Mouse (Mus musculus) adrenal gland (tissue): Measurements from ENCODE around the gene Akap8.

Source experiments
- intact Hi-C: fragments of 180-260 bp; cut with DNase I; formaldehyde crosslinking; loops from one replicate; pipeline ENCODE4 v1.15.1; 2025

Gene Akap8

DNA sequence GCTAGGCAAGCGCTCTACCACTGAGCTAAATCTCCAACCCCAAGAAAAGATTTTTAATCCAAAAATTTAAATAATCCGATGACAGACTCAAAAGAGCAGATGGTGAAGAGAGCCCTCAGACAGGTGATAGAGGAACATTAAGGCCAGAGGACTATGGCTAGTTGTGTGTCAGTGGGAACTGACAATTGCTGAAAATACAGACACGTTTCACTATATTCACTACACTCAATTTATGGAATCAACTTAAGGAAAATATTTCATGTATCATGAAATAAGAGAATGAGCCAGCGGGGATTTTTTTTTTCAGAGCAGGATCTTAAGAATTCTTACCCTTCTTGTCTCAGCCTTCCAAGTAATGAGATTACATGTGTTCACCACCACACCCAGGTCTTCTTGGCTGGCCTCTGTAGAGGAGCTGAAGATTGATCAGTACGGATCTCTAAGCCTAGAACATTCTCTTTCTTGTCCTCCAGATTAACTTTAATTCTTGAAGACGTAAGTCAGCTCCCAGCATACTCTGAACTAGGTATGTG is 35.8 kb downstream of the Akap8 start:
- intact Hi-C loops: no loop called here

DNA sequence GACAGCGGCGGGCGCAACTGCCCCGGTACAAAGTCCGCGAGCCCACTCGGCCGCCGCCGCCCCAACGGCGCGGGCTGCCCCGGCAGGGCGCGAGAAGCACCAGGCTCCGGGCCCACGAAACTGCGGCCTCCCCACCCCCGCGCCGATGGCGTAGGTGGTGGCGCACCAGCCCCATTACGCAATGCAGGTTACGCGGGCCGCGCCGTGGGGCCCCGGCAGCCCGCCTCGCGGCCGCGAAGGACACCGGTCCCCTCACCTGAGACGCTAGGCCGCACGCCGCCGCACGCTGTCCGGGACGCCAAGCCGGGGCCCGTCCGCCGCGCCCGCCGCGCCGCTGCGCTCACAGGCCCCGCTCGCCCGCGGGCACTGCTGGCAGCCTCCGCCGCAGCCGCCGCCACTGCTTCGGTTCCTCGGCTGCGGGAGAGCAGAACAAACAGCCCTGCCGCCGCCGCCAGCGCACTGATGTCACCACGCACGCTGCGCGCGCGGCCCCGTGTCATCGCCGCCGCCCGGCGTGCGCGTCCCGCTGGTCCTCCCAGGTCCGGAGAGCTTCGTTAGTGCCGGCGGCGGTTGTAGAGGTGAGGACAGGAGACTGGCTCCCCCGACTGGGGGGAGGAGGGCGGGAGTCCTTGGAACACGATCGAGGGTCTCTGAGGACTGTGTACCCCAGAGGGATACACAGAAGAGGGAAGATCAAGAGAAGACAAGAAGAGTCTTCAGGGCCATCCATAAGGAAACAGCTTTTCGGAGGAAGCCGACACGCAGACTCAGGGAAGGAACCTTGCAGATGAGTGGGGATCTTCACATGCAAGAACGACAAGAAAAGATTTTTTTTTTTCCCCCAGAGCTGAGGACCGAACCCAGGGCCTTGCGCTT is 36.5 kb downstream of the Akap8 start, which contains the start of gene Brd4:
Gene Brd4, minus strand, starts transcription at position 461 of the 876 bp plus-strand sequence.
- intact Hi-C loops: no loop called here

DNA sequence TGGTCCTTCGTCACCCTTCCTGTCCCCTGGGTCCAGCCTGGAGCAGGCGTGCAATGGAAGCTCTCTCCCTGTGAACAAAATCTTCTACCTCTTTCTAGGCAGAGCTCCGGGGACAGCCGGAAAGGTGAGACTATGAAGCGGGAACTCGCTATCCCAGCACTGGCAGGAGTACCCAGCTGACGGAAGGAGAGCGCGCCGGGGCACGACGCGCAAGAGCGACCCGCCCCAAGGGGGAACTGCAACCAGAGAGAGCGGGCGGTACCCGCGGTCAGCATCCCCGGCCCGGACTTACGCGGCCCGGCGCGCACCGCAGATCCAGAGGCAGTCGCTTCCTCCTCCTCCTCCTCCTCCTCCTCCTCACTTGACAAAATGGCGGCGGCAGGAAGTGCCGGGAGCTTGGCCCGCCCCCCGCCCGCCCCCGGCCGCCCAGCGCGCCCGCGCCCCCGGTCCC is 37.2 kb downstream of the Akap8 start:
- intact Hi-C loops: no loop called here

DNA sequence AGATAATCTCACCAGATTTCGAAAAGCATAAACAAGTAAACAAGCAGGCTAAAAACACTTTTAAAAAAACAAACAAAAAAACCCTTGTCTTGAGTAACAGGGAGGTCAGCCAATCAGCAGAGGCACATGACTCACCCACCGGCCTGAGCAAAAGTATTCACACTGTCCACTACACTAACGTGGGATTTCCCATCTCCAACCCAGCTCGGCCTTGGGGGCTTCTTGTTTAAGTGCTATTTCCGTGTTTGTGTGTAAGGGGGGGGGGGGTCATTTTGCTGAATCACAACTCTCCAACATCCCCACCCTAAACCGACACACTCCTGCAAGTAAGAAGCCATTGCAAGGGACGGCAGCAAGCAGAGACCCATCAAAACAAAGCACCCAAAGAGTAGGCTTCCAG is 37.7 kb downstream of the Akap8 start:
- intact Hi-C loops: no loop called here

DNA sequence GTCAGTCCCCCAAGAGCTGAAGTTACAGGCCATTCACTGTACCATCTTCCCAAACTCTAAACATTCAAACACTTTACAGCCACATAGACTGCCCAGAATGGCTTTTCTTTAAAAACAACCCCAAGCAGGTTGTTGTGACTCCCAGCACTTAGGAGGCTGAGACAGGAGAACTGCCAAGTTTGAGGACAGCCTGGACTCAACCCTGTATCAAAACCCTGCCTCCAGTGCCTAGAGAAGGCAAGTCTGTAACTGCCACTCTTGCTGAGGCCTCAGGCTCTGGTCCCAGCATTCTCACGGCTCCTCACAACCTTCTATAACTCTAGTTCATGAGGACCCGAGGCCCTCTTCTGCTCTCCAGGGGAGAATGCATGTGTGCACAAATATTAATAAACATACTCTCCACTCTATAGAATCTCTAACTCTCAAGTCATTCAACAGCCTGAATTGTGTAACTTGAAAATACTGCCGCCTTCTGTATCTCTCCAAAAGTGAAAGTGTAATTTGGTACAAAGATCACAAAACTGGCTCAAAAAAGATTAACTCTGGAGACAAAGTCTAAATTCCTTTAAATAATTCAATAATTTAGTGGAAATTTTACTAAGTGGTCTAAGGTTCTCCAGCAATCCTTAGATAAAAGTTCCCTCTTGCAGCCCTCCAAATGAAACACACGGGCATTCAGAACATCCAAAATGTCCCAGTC is 39.3 kb downstream of the Akap8 start:
- intact Hi-C loops: no loop called here

DNA sequence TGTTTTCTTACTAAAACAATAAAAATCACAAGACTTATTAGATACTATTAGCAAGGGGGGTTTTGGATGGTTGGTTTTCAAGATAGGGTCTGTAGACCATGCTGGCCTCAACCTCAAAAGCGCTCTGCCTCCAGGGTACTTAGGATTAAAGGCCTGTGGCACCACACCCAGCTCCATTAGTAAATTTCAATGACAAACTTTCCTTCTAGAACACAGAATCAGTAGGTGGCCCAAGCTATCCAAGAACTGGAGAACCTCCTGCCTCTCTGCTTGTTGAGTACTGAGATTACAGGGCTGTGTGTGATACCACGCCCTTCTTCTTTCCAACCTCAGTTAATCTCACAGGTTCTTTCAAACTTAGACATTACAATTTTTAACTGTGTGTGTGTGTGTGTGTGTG is 39.9 kb downstream of the Akap8 start:
- intact Hi-C loops: no loop called here

DNA sequence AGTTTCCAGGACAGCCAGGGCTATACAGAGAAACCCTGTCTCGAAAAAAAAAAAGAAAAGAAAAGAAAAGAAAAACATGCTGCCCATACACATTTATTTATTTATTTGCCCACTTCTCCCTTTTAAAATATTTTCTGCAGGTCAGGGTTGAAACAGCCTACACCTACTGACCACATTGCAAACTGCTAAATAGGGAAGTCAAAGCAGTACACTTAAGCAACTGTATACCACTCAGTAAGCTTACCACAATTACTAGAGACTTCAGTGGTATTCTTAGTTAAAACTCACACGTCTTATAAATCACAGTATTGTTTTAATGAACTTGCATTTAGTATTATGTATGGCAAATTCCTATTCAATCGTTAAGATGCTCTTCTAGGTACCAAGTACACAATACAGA is 40.5 kb downstream of the Akap8 start:
- intact Hi-C loops: no loop called here

DNA sequence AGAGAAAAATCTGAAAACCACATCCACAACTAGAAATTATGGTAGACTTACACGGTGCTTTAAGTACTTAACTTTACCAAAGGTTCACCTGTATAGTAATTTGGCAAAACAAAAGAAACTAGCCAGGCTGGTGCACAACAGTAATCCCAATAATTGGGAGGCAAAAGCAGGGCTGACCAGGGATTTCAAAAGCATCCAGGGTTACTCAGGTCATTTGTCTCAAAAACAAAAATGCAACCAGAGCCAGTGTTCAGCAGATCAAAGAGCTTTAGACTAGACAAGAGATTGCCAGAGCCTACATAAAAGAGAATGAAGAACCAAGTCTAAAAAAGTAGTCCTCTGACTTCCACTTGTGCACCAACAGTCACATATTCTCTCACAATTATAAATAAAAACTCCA is 43.8 kb downstream of the Akap8 start:
- intact Hi-C loops: no loop called here

DNA sequence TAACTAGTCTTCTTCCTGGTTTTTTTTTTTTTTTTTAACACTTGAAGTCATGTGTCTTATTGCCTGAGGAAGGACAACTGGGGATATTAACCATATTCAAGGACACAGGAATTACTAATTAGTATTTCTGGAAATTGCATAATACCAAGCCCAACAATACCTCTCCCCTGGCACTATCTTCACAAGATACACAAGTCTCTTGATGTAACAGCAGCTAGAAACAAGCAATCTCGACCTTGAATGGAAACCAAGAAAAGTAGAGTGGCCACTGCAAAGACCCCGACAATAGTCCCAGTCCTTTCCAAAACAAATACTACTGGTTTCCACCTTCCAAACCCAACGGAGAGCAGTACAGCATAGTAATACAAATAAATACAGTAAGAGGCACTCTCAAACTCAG is 45.5 kb downstream of the Akap8 start:
- intact Hi-C loops: no loop called here

DNA sequence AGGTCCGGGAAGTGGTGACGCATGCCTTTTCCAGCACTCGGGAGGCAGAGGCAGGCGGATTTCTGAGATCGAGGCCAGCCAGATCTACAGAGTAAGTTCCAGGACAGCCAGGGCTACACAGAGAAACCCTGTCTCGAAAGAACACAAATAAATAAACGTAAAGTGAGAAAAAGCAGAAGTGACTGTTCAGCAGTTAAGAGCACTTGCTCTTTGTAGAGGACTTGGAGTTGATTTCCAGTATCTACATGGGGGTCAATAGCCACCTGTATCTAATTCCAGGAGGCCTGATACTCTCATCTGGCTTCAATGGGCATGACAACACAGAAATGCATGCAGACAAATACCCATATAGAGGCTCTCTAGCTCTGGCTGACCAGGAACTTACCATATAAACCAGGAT is 51.9 kb downstream of the Akap8 start:
- intact Hi-C loops: no loop called here

DNA sequence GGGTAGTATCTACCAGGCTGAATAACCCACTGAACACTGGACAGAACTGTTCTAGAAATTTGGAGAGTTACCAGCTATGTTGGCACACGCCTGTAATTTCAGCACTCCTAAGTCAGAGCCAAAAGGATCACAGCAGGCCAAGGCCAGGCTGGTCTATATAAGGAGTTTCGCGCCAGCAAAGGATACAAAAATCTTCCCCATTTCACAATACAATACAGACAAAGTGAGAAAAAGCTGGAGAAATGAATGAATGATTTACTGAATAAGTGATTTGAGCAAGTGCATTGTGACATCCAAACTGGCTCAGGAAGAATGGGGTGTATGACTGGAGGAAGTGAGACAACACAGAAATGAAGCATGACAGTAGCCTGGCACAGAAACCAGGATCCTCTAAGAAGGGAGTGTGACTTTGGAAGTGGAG is 52.5 kb downstream of the Akap8 start:
- intact Hi-C loops: no loop called here

DNA sequence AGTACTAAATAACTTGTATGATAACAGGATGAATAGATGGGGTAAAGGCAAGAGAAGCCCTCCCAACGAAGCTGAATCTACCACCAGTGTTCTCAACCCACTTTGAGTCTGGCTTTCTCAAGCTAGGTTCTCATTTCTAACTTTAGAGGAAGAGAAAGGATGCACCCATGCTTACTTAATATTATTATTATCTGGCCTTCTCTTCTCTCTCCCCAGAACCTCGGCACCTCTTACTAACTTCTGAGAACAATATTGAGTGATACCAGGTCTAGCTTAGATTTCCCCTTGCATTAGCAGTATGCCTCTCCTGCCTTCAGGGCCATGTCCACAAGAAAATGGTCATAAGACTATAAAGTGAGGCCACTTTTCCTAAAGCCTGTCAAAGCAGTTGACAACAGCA is 52.9 kb downstream of the Akap8 start:
- intact Hi-C loops: no loop called here

DNA sequence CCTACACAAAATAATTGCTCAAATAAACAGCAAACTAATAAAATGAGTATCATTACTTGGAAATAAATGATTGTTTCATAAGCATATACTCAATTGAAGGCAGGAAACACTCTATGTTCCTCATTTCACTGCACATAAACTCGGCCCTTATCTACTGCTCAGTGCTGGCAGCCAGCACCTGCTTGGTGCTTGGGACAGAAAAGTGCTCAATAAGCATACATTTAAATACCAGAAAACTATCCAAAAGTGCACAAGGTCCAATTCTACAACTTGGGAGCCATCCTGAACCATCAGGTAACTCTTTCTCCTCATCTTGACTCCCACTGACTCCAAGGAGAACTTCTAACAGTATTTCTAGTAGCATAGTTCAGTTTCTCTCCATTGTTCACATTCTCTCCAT is 53.4 kb downstream of the Akap8 start:
- intact Hi-C loops: no loop called here

DNA sequence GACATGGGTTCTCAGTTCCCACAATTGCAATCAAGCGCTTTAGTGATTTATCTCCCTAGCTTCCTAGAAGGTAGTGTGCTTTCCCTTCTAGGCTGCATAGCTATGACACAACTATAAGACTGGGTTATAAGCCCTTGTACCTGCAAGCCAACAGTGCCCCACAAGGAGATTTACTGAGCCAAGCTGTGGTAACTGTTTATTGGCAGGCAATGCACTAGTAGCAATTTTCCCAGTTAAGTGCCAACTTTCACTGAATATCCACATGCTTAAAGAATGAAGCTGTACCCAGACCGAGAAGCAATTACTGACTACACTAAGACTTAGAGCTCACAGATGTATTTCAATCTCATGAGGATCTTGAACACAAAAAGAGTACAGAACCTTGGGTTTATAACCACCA is 57.4 kb downstream of the Akap8 start:
- intact Hi-C loops: no loop called here

DNA sequence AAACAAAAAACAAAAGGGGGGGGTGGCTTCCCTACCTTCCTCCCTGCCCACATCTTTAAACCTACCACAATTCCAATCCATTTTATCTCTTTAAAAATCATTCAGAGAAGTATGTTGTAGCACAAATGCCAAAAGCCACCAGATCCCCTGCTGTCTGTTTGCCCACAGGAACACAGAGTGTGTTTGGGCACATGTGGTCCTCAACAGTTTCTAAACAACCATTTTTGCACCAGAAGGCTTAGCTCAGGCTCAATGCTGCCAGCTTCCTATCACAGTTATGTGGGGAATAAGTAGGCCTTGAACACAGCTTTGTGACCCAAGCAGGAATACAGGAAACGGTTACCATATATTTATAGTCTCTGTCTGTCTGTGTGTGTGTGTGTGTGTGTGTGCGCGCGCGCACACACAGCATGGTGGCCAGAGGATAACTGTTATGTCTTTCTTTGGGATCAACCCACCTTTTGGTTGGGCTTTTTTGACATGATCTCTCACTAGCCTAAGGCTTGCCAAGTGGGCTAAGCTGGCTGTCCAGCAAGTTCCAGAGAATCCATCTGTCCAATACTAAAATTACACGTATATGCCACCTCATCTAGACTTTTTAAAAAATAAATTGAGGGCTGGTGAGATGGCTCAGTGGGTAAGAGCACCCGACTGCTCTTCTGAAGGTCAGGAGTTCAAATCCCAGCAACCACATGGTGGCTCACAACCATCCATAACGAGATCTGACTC is 58.0 kb downstream of the Akap8 start:
- intact Hi-C loops: no loop called here

DNA sequence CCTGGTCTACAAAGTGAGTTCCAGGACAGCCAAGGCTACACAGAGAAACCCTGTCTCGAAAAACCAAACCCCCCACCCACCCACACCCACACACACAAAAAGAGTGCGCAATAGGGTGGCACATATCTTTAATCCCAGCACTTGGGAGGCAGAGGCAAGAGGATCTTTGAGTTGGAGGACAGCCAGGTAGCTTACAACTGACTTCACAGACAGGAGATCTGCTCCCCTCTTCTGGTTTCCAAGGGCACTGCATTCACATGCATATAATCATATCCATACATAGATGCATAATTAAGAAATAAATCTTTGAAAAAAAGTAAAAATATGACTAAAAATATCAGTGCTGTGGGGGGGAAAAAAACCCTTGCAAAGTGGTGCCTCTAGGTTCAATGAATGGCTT is 62.2 kb downstream of the Akap8 start:
- intact Hi-C loops: no loop called here

DNA sequence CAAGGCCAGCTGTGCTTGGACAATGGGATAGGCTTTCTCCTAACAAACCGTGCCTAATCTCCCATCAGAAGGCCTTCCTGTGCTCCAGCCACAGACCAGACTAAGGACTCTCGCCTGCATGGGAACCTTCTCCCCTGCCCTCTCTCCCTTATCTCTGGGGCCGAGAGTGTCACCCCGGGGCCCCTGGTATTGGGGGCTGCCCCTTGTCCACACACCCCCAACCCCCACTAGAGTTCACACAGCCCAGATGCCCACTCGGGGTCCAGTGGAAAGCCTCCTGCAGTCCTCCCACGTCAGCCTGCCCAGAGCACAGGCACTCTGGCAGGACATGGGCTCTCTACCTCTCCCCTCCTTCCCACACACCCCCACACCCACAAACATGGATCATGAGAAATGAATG is 63.1 kb downstream of the Akap8 start:
- intact Hi-C loops: no loop called here

DNA sequence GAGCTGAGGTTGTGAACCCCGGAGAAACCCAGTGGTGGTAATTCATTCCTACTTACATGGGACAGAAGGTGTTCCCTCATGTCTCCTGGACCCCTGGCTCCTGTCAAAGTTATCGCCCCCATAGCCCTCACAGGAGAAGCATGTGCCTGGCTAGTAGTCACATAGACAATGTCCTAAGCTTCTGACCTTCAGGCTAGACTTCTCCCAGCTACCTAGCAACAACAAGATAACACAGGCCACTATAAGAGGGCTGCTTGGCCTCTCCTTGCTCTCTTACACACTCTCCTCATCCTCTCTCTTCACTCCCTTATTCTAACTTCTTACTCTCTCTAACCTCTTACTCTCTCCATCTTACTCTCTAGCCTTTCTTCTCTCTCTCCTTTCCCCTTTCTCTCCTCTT is 63.6 kb downstream of the Akap8 start:
- intact Hi-C loops: no loop called here

DNA sequence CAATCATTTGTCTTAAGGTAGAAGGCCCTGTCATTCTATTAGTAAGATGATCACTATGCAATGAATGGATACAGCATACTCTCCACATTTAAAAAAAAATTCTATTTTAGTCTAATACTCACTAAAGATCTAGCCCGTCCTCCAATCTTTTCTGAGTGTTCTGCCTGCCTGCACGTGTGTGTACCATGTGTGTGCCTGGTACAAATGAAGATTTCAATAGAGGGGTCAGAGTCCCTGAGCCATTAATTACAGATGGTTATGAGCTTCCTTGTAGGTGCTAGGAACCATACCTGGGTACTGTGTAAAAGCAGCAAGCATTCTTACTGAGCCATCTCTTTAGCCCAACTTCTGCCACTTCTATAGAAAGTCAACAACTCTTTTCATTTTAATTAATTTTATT is 64.1 kb downstream of the Akap8 start:
- intact Hi-C loops: no loop called here
